Mouse (Mus musculus) CH12.LX (cell line): Measurements from ENCODE around the gene Zcchc7.
A peak's percentile ranks its signal among the peaks of the same experiment; 100 is the strongest.

Source experiments
- CTCF ChIP-seq, 2 experiments: IDR thresholded peaks in 1 of 2; conservative IDR thresholded peaks in 1 of 2; 2 replicates each; pipeline ENCODE4 v1.5.1; 2011 to 2012; ENCODE audit warnings: low read depth in 2 of 2, low read length in 2 of 2, improper control_type of control experiment in 1 of 2, inconsistent platforms in 1 of 2, mild to moderate bottlenecking in 1 of 2, moderate library complexity in 1 of 2
- KAT2A ChIP-seq: IDR thresholded peaks from 2 replicates; pipeline ENCODE4 v1.6.1; 2012; ENCODE audit warnings: low read length, improper control_type of control experiment, inconsistent platforms; ENCODE audit not compliant: insufficient replicate concordance

DNA sequence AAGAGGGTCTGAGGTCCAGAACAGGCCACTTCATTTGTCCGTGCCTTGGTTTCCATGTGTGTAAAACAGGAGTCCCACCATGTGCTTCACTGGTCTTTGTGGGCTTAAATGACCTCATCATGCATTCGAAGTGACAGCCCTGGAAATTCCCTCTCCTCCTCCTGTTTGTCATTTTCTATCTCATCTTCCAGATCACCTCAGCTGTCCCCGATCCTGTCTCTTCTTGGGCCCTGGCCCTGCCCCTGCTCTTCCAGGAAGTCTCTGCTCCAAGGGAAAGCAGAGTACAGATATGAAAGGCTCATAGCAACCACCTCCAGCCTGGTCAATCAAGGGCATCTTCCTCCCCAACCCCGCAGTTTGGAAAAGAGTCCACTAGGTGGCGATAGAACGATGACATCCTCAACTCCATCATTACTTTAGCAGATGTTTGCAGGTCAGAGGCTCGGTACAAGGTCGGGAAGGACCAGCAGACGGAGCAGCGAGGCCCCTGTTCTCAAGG is 215.0 kb downstream of the Zcchc7 start:
- TF ChIP-seq CTCF (conservative IDR thresholded peaks at IDR 0.05 in 1 of 2, IDR thresholded peaks at IDR 0.05 in 1 of 2; ENCODE audit: low read depth in 2 of 2, low read length in 2 of 2) (peak; percentile 74 to 83; a peak in 3 of 4 replicates), KAT2A (no peak)
